Mouse (Mus musculus) C2C12 (cell line): ENCODE data around the gene Hcrtr1.

Experiments
- CEBPB ChIP-seq: IDR thresholded peaks from one replicate; pipeline ENCODE4 v1.6.1; 2011; ENCODE audit warnings: low read depth, mild to moderate bottlenecking, control low read depth, moderate library complexity
- CTCF ChIP-seq: IDR thresholded peaks from one replicate; pipeline ENCODE4 v1.5.1; 2011; ENCODE audit not compliant: control insufficient read depth, insufficient read depth, insufficient read length
- USF1 ChIP-seq: IDR thresholded peaks from one replicate; pipeline ENCODE4 v1.6.1; 2011; ENCODE audit warnings: low read depth, mild to moderate bottlenecking, control low read depth, moderate library complexity

DNA sequence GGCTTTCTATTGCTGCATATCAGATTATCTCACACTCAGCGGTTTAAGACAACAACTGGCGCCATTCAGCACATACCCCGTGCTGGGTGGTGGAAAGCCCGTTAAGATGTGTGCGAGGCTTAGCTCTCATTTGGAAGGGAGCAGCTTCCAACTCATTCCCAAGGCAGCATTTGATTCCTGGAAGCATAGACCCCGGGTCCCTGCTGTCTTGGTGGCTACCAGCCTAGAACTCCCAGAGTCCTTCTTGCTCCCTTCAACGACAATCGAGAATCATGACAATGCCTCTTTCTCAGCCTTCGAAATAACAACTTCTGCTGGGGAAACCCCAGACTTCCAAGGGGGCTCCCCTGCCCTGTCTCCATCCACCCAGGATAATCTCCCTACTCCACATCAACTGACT lies 47.3 kb upstream of the Hcrtr1 start:
- TF ChIP-seq CTCF (no peak), CEBPB (no peak), USF1 (no peak)
